Mouse (Mus musculus): ENCODE results near the gene Rab8a.

- TF ChIP-seq CTCF (IDR thresholded peaks at IDR 0.05; ENCODE audit: control insufficient read depth, insufficient read depth, insufficient read length) (no peak), MAX (IDR thresholded peaks at IDR 0.05) (no peak), MYOD1 (IDR thresholded peaks at IDR 0.05; ENCODE audit: control insufficient read depth, insufficient read length, low read depth) (no peak)
Measured at GRCm38 (mm10) chr8:72208582-72208981, 47.6 kb downstream of the Rab8a start.

Measured in C2C12 (cell line).